Mouse (Mus musculus): ENCODE measurements around the gene Unk.

GRCm38 (mm10) chr11:116018106-116018505 lies 12.0 kb upstream of the Unk start:
- TF ChIP-seq CTCF (IDR thresholded peaks at IDR 0.05; ENCODE audit: low read depth): peak; percentile 78
- TF ChIP-seq EP300 (optimal IDR thresholded peaks at IDR 0.05): no peak

Data from stomach, postnatal 0 days (tissue).